Mouse (Mus musculus) MN1 (cell line): ENCODE results near the gene Cacna1b.

Source experiments
- DNase-seq: peaks from one replicate; pipeline ENCODE4 v3.0.0-alpha.2; 2016; ENCODE audit warnings: low spot score

The Cacna1b gene

DNA sequence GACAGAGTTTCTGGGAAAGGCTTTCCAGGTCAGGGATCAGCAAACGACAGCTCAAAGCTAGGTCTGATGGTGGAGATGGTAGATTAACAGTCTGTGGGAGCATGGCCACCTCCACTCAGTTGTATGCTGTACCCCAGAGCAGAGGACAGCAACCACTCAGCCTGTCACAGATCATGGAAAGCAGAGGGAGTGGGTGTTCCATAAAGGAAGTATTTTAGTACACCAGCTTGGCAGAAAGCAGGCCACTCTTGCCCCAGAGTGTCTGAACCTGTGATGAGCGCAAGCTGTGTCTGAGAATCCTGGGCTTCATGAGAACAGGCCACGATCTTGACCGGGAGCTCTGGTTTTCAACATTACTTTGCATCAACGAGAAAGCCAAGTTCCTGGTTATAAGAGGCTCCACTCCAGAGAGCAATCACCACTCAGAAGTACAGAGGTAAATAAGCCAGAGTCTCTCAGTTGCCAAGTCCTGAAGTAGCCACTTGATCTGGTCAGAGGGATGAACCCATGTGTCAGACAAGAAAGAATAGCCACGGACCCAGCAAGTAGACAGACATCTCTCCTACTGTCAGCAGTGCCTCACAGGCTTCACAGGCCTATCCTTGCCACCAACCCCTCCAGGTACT, 103.7 kb downstream of the Cacna1b start:
- DNase-seq: no peak

DNA sequence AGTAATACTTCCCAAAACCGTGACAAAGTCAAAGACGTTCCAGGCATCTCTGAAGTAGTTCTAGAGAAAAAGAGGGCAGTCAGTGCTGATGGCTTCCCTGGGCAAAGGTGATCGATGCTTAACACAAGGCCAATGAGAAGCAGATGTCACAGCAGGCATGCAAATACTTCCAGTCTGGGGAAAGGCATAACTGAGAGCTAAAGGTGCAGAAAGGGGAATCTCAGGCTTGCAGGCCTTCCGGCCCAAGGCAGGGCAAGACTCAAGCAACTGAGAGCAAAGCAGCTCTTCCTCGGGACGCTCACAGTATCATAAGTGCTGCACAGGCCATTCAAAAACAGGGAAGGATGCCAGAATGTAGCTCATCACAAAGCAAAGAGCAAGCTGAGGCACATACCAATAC, 114.4 kb downstream of the Cacna1b start:
- DNase-seq: no peak

DNA sequence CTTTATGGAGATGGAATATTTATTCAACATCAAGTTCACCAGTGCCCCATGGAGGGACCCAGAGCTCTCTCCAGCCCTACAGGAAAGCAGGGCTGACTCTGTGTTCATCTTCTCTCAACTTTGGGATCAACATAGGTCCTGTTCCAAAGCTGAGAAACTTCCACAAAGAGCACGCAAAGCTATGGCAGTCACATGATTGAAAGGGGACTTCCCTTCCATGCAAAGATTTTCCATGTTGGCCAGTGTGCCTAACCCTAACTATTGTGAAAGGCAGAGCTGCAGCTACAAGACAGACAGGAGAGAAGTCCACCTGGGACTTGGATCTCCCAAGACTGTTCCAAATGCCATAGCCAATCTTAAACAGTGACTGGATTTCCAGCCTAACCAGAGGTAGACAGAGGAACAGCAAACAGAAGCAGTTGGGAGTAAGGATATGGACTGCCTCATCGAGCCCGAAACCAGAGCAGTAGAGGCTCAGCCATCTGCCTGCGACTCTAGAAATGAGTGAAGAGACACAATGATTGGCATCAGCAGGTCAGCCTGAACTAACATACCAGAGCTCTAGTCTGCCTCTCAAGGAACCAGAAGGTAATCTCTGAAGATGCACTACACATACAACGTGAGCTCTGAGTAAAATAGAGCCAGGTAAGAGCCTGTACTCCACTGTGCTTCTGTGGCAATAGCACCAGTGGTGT, 116.4 kb downstream of the Cacna1b start:
- DNase-seq: no peak

DNA sequence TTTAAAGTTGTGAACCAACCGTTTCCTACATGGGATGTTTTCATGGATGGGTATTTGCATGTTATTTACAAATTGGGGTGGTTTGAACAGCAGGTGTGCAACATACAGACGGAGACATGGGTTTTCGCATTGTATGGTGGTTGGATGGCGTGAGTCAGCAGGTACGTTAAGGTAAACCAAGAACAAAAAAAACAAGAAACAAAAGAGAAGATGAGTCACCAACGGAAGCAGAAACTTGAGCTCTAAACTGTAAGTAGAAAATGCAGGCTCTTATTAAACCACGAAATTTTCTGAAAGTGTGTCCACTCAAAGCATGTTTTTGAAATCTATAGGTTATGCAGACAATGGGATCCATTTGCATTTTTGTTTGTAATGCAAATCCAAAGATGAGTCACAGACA, 120.1 kb downstream of the Cacna1b start:
- DNase-seq: no peak

DNA sequence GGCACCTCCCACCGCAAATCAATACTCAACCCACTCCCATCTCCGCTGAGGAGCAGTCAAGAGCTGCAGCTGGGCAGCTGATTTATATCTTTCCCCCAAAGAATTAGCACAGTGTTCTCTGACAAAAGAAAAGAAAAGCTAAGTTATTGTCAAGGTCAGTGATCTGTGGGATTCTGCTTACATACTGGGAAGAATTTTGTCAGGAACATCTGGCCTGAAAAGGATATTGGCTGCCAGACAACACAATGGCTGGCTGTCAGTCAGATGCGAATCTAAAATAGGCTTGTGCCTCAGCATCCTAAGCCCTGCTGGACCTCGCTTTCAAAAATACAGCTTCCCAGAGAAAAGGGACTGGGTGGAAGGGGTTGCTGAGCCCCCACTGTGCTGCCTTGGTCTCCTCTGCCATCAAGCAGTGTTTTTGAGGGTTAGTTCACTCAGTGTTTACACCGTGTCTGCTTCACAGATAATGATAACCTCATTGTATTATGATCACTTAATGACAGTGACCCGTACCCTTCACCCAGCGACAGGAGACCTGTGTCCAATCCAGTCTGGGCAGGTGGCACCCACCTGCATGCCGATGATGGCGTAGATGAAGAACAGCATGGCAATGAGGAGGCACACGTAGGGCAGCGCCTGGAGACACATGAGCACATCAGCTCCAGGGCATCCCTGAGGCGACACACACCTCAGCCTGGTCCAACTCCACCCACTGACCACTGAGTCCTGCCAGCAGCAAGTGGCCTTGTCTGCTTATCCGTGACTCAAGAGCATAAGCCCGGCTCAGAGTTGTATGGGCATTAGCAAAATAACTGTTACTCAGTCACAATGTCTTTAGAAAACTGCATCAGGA, 124.6 kb downstream of the Cacna1b start:
- DNase-seq: no peak

DNA sequence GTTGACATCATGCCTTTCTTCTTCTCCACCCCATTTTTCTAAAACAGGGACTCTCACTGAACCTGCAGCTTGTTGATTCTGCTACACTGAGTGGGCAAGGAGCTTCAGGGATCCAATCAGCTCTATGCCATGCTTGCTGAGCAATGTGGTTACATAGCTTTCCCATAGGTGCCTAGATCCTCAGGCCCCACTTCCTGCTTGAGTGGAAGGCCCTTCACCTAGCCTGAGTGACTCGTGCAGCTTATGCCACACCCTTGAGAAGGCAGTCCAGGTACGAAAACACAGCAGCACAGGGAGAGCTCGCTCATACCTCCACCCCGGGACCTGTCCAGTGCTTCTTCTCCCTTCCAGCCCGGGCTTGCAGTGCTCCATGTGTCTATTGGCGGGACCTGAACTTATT, 129.3 kb downstream of the Cacna1b start:
- no peak for DNase-seq

DNA sequence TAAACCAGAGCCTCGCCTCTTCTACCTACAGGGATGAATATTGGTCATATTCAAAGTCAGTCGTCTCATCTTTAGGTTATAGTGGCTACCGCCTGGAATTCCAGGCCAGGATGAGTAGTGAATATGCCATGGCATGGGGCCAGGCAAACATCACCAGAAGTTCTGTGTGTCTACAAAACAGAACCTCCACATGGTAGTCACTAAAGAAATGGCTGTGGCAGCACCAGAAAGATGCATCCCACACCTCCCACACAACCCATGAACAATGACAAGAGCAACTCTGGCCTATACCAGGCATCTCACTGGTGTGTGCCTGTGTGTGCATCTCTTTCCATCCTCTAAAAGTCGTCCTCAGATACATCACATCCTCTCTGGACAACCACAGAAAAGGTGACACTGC, 145.8 kb downstream of the Cacna1b start:
- no peak for DNase-seq

DNA sequence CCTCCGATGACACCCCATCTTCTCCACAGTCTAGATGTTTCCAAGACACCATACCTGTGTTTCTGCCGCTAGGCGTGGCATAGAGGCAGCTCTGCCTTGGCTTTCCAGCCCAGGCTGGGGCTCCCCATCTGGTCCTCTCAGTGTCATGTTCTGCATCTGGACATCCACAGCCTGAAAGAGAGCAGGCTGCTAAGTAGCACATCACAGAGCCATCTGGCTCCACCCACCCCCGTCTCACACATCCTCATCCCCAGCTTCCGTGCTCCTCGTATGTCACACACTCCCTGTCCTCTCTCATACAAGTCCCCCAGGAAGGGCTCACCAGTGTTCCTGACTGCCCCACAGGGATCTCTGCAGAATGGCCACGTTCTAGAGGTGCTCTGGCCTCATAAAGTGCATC, 153.2 kb downstream of the Cacna1b start:
- no peak for DNase-seq

DNA sequence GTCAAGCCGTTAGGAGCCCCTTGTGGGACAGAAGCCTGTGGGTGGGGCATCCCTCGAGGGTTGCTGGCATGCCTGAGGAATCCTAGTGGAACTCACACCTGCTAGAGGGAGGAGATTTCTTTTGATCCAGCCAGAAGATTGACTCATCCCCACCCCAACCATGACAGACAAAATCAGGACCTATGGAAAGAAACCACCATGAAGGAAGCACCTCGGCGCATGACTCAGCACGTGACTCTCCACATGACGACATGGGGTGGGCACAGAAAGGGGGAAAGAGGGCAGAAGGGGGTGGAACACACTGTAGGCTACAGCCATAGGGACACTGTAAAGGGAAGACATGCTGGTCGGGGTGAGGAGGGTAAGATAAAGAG, 154.2 kb downstream of the Cacna1b start:
- DNase-seq: no peak

DNA sequence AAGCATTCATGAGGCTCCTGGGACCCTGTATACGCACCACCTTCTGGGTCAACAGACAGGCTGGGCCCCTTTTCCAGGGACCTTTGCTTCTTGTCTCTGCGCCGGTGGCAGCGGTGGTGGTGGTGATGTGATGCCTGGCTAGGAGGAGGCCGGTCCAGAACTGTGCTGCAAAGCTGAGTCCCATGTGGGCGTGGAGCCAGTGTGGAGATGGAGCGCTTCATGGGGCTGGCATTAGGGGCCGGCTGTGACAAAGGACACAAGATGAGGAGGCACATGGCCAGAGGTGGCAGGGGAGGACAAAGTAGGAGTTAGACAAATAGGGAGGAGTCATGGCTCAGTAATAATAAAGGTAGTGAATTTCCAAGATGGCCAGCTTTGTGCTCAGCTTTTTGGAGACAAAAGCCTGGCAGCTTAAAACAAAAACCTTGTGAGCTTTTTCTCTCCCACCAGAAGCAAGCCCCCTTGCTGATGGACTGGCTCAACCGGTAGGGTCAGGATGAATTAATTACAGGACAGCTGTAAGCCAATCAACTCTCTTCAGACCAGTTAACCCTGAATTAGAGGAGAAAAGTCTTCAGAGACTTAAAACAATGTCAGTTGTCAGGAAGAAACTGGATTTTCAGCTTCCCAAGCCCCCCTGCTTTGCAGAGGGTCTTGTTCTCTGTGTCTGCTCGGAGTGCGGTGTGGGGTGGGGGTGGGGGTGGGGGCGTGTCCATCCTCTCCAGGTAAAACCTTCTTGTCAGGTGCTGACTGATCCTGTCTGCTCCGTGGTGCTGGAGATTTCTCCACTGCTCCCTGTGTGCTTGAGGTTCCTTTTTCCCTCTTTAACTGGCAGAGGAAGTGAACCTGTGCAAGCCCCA, 154.8 kb downstream of the Cacna1b start:
- DNase-seq: no peak

DNA sequence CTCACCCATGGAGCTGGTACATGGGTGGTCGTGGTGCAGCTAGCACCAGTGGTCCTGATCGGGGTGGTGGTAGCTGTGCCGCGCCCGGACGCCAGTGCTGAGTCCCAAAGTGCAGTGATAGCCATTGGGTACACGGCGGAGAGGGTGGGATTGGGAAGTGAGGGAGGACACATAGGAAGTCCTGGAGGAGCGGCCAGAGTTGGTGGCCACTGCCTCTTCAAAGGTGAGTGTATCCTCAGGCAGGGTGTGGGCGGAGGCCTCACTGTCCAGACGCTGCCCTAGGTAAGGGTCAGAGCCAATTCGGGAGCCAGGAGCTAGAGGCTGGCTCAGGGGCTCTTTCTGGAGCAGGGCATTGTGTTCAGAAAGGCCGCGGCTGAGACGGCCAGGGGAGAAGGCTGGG, 156.4 kb downstream of the Cacna1b start:
- DNase-seq: no peak

DNA sequence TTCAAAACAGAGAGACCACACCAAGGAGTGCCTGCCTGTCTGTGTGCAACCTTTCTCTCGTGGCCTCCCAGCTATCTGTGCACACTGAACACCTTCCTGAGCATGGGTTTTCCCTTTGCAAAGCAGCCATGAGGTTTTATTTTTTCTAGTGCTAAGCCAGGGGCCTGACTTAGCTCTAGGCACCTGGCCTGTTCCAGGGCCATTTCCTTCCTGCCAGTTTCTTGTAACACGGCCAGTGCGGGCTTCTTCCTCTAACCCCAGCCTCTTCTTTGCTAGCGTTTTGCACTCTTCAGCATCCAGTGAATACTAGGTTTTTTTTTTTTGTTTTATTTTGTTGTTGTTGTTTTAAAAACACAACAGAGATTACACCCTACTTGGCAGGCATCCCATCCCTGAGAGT, 157.9 kb downstream of the Cacna1b start:
- DNase-seq: no peak

DNA sequence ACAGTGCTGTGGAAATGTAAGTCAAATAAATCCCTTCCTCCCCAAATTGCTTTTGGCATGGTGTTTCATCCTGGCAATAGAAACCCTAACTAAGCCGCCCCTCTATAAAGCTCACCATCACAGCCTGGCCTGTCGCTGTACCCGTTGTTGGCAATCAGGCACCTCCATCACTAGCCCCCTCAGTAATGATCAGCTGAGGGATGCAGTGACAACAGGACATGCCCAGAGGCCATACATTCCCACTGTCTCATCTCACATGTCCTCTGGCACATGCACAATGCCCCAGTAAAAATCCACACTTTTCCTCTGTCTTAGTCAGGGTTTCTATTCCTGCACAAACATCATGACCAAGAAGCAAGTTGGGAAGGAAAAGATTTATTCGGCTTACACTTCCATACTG, 173.5 kb downstream of the Cacna1b start:
- no peak for DNase-seq

DNA sequence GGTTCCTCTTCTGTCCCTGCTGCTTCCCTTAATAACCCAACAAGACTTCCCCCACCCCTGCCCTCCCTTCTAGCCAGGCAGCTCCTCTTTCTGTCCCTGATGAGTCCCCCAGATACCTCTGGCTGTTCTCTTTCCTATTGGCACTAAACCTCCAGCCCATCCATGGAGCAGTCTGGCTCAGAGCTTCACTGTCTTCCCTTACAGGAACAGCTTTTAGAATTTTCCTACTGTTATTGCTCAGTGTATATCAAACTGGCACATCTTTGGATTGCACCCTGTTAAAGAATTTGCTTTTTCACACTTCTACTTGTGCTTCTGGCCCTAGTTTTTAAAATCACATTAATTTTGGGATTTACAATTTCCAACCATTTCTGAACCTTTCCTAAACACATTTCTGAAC, 175.0 kb downstream of the Cacna1b start:
- DNase-seq: no peak

DNA sequence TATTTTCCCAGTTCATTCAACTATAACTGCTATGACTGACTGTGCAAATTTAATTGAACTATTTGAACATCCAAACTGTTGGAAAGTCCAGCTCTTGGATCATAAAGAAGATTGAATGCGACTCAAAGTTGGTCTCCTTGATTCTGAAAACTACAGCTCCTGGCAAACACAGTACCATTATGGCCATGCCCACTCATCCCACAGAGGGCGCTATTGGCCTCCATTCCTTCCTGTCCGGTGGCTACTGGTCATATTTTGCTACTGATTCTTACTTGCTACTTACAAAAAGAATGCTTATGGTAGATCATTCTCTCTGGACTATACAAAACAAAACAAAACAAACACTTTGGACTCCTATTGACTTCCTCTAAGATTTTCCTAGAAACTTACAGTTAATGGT, 188.3 kb downstream of the Cacna1b start:
- no peak for DNase-seq

DNA sequence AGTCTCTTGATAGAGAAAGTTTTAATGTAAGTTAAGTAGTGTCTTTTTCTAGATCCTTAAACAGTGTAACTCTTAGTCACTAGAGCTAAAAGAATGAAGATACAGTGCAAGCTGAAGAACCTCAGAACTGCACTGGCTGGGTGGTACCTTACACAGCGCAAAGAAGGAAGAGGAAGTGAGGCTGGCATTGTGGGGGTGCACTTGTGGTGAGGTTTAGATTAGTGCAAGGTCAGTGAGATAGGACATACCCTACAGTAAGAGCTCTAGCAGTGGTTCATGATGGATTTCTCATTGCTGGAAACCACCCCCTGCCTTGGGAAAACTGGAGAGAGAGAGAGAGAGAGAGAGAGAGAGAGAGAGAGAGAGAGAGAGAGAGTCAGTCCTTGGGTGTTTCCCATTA, 192.0 kb downstream of the Cacna1b start:
- no peak for DNase-seq

DNA sequence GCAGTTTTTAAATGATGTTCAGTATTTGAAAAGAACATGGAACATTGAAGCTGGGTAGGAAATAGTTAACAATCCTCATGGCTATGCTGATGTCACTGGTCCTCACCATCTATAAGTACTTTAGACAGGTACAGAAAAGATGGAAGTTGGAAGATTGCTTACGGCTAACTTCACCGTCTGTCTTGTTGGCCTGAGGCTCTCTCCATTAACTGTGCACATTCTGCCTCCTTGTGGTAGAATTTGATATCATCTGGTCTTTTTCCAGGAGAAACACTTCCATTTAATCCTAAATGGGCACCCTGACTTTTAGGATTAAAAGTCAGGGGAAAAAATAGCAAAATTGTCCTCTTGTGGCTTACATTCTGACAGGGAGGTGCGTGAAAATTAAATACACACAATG, 194.4 kb downstream of the Cacna1b start:
- DNase-seq: peak; percentile 58

DNA sequence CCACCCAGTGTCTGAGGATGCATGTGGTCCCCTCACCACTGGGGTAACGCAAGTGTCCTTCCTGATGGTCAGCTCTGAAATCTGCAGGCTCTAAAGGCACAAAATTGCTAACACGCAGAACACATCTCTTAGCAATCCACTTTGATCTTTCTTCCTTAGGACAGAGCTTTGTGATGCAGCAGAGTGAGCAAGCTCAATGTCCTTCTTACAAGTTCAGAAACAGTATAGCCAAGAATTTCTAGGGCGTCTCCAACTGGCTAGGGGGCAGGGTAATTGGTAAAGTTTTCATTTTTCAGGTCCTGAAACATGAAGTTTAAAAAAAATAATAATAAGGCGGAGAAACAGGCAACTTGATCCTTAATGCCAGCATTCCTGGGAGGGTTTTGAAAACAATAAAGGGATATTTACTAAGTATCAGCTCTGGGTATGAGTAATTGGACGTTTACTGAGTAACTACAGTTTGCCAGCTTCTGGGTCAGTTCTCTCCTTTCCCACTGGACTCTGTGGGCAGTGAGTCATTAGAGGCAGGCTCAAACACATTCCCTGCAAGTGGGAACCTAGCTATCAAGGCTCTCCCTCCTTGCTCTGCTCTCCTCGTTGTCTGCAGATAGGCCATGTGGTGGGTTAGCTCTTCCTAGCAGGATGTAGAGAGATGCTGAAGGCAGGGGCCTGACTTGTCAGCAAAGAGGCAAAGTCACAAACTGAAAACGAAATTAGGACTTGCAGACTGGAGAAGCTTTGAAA, 200.2 kb downstream of the Cacna1b start:
- DNase-seq: no peak

DNA sequence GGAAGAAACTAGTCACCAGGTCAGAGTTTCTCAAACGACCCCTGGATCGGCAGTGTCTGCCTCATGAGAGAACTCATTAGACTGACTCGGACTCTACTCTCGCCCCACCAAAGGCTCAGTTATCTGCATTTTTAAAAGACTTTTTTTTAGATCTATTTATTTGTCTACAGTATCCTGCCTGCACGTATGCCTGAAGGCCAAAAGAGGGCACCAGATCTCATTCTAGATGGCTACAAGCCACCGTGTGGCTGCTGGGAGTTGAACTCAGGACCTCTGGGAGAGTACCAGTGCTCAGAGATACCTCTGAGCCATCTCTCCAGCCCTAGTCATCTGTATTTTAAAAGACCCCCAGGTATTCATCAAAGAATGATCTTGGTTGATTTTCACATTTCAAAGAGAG, 201.0 kb downstream of the Cacna1b start:
- DNase-seq: no peak

DNA sequence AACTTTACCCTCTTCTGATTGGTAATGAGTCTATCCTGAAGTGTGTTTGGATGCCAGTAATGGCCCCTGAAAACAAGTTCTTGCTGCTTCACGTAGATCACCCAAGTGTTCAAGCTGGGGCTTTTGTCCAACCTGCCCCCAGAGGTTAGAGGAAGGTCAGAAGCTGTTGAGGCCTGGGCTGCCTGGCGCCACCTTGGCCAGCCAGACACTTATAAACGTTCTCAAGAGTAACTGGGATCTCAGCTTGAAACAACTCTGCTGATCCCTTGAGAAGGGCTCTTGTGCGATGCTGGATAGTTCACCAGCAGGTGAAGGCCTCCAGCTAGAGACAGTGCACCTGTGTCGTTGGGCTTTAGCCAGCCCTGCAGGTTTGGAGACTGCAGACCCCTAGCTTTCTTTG, 202.8 kb downstream of the Cacna1b start:
- DNase-seq: no peak

DNA sequence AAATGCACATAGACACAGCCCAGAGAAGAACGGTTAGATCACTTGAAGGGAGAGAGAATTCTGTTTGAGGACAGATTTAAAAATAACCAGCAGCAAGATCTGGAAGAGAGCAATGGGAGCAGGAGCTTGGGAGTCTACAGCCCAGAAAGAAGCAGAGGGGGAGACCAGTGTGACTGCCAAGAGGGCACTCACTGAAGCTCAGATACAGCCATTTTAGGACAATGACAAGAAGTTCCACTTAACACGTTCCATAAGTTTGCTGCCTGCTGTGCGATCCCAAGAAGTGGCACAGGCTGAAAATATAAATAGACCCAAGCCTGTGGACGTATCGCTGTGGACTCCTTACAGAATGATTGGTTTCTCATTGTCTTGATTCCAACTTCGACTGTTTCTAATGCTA, 206.6 kb downstream of the Cacna1b start:
- DNase-seq: no peak

DNA sequence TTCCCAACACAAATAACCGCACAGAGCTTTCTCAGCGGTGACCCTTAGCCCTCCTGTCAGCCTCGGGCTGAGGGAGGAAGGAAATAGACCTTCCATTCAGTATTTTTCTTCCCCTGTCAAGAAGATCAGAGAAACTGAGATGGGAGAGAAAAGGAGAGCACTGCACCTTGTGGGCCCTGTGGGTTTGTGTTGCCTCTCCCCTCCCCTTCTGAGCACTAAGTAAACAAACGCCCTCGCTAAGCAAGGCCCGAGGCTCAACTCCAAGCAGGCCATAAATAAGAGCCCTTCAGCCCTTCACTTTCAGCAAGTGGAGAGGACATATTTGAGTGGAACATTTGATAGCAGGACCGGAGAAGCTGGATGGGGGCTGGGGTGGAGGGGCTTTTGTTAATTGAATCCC, 209.0 kb downstream of the Cacna1b start:
- DNase-seq: no peak
